Mouse (Mus musculus) heart, embryonic 16.5 days (tissue): ENCODE results near the gene Klk9. TPM values are rescaled to one million over a fixed set of nuclear protein-coding genes. Genes with fewer than 3 reads are reported as not detected.

Experiments
- ATAC-seq: fragments of 200-750 bp; cut with Nextera tagmentation; replicated peaks from 2 replicates; pipeline ENCODE4 v1.8.0; 2017; ENCODE audit warnings: moderate number of reproducible peaks; ENCODE audit not compliant: insufficient read depth, low FRiP score; ENCODE audit errors: extremely low read depth
- H3K27ac ChIP-seq: fragments of 300-500 bp; sonication (generic); 2 replicates; pipeline ENCODE4 v1.5.1; 2014; ENCODE audit warnings: mild to moderate bottlenecking, low read length, control low read depth, moderate library complexity
- H3K27me3 ChIP-seq: fragments of 300-500 bp; sonication (generic); 2 replicates; pipeline ENCODE4 v1.6.1; 2014; ENCODE audit warnings: low read length, mixed read lengths; ENCODE audit not compliant: control insufficient read depth, insufficient read depth
- H3K36me3 ChIP-seq: fragments of 300-500 bp; sonication (generic); 2 replicates; pipeline ENCODE4 v1.6.1; 2014; ENCODE audit not compliant: control insufficient read depth, insufficient read depth
- H3K4me1 ChIP-seq: fragments of 300-500 bp; sonication (generic); 2 replicates; pipeline ENCODE4 v1.6.1; 2014; ENCODE audit warnings: low read length, mixed read lengths; ENCODE audit not compliant: control insufficient read depth, insufficient read depth
- H3K4me2 ChIP-seq: fragments of 300-500 bp; sonication (generic); 2 replicates; pipeline ENCODE4 v1.6.1; 2014; ENCODE audit warnings: low read depth, mild to moderate bottlenecking, control low read depth, low read length
- H3K4me3 ChIP-seq: fragments of 300-500 bp; sonication (generic); 2 replicates; pipeline ENCODE4 v1.5.1; 2014; ENCODE audit warnings: mild to moderate bottlenecking, control low read depth, low read length
- H3K9ac ChIP-seq: fragments of 300-500 bp; sonication (generic); 2 replicates; pipeline ENCODE4 v1.6.1; 2014; ENCODE audit warnings: low read length, control low read depth
- H3K9me3 ChIP-seq: fragments of 300-500 bp; sonication (generic); replicated peaks from 2 replicates; pipeline ENCODE4 v1.6.1; 2016; ENCODE audit warnings: low read length; ENCODE audit not compliant: control insufficient read depth
- WGBS: fragments of 180-500 bp; shearing (Covaris S2); extraction: QIAGEN DNeasy Blood & Tissue Kit; methylation state at CpG from one replicate; pipeline ENCODE4 v1.1.7; 2014; 5-methylcytosine and 5-hydroxymethylcytosine counted together
- polyA plus RNA-seq: library from polyadenylated mRNA; unstranded; fragments of >200 nt; fragmentation: Nextera tagmentation; extraction: Ambion mirVana; gene quantifications from 2 replicates; pipeline ENCODE4 v1.2.1, GENCODE M21; 2015

Gene Klk9
- polyA plus RNA-seq, 1 experiment from 2014 or later: 0.09 TPM

GRCm38 (mm10) chr7:43774364-43774763 lies 17.3 kb upstream of the Klk9 start, which contains the start of gene Klk11:
Gene Klk11 (plus strand): TSS chr7:43774604.
- Histone ChIP-seq H3K4me1 (no peaks in the 10 kb centered on the region), H3K36me3 (no peaks in the 10 kb centered on the region), H3K4me2 (no peak within 1 kb of the TSS), H3K9ac (no peak within 1 kb of the TSS), H3K9me3 (no peaks in the 10 kb centered on the region), H3K27me3 (no peaks in the 10 kb centered on the region), H3K4me3 (no peak within 1 kb of the TSS), H3K27ac (no peak within 1 kb of the TSS)
- no peak for ATAC-seq
- 88% methylated on average over 5 of the region's 5 CpGs for WGBS

- WGBS: 60% methylated on average over 6 of the region's 6 CpGs
- H3K9ac ChIP-seq: no peak overlapping the region
- H3K4me2 ChIP-seq: no peak overlapping the region
- no peak overlapping the region for H3K27ac ChIP-seq
- no peak for ATAC-seq
- H3K27me3 ChIP-seq: no peaks in the 10 kb centered on the region
- no peak overlapping the region for H3K4me3 ChIP-seq
- H3K36me3 ChIP-seq: no peaks in the 10 kb centered on the region
- H3K9me3 ChIP-seq: no peaks in the 10 kb centered on the region
- H3K4me1 ChIP-seq: no peaks in the 10 kb centered on the region
Observed at GRCm38 (mm10) chr7:43774802-43775201, 16.9 kb upstream of the Klk9 start.

GRCm38 (mm10) chr7:43775311-43776057 lies 16.2 kb upstream of the Klk9 start:
- Histone ChIP-seq H3K27me3 (no peaks in the 10 kb centered on the region), H3K4me3 (no peak overlapping the region), H3K9ac (no peak overlapping the region), H3K4me1 (no peaks in the 10 kb centered on the region), H3K9me3 (no peaks in the 10 kb centered on the region), H3K4me2 (no peak overlapping the region), H3K27ac (no peak overlapping the region), H3K36me3 (no peaks in the 10 kb centered on the region)
- WGBS: 54% methylated on average over 7 of the region's 7 CpGs
- no peak for ATAC-seq

GRCm38 (mm10) chr7:43776506-43776905 lies 15.2 kb upstream of the Klk9 start:
- no peak overlapping the region for H3K27ac ChIP-seq
- no peaks in the 10 kb centered on the region for H3K4me1 ChIP-seq
- ATAC-seq: no peak
- H3K9ac ChIP-seq: no peak overlapping the region
- H3K4me2 ChIP-seq: no peak overlapping the region
- no peaks in the 10 kb centered on the region; the same call in 1 of the 2 replicates for H3K27me3 ChIP-seq
- no peaks in the 10 kb centered on the region for H3K36me3 ChIP-seq
- no peak overlapping the region for H3K4me3 ChIP-seq
- H3K9me3 ChIP-seq: no peaks in the 10 kb centered on the region
- WGBS: 86% methylated on average over 5 of the region's 5 CpGs

GRCm38 (mm10) chr7:43777423-43777822 lies 14.3 kb upstream of the Klk9 start:
- Histone ChIP-seq H3K4me3 (no peak overlapping the region), H3K9ac (no peak overlapping the region), H3K4me2 (no peak overlapping the region), H3K9me3 (no peaks in the 10 kb centered on the region), H3K4me1 (no peaks in the 10 kb centered on the region), H3K36me3 (no peaks in the 10 kb centered on the region), H3K27me3 (peaks cover 3% of the 10 kb centered on the region; the same call in 1 of the 2 replicates), H3K27ac (no peak overlapping the region)
- ATAC-seq: no peak
- 83% methylated on average over 12 of the region's 12 CpGs for WGBS

- no peak overlapping the region for H3K4me2 ChIP-seq
- no peak overlapping the region for H3K9ac ChIP-seq
- whole genome bisulfite sequencing: 84% methylated on average over 10 of the region's 10 CpGs
- H3K27me3 ChIP-seq: peaks cover 11% of the 10 kb centered on the region
- H3K9me3 ChIP-seq: no peaks in the 10 kb centered on the region
- no peaks in the 10 kb centered on the region for H3K4me1 ChIP-seq
- no peak for ATAC-seq
- no peaks in the 10 kb centered on the region for H3K36me3 ChIP-seq
- H3K27ac ChIP-seq: no peak overlapping the region
- H3K4me3 ChIP-seq: no peak overlapping the region
Observed at GRCm38 (mm10) chr7:43778176-43778970, 13.3 kb upstream of the Klk9 start.

GRCm38 (mm10) chr7:43780241-43780640 lies 11.4 kb upstream of the Klk9 start:
- Histone ChIP-seq H3K36me3 (no peaks in the 10 kb centered on the region), H3K9ac (no peak overlapping the region), H3K4me3 (no peak overlapping the region), H3K27me3 (peaks cover 17% of the 10 kb centered on the region), H3K4me1 (no peaks in the 10 kb centered on the region), H3K9me3 (no peaks in the 10 kb centered on the region), H3K27ac (no peak overlapping the region), H3K4me2 (no peak overlapping the region)
- 46% methylated on average over 6 of the region's 6 CpGs for WGBS
- ATAC-seq: no peak

- Histone ChIP-seq H3K36me3 (no peaks in the 10 kb centered on the region), H3K4me2 (no peak within 1 kb of the TSS), H3K9ac (no peak within 1 kb of the TSS), H3K4me3 (no peak within 1 kb of the TSS), H3K9me3 (no peaks in the 10 kb centered on the region), H3K27ac (no peak within 1 kb of the TSS), H3K27me3 (peaks cover 17% of the 10 kb centered on the region), H3K4me1 (no peaks in the 10 kb centered on the region)
- WGBS: 43% methylated on average over 5 of the region's 5 CpGs
- ATAC-seq: no peak
Observed at GRCm38 (mm10) chr7:43780746-43781145, 10.9 kb upstream of the Klk9 start, which contains the start of gene Klk10. Gene Klk10 (plus strand): TSS chr7:43781035.

- Histone ChIP-seq H3K4me1 (no peaks in the 10 kb centered on the region), H3K27ac (no peak overlapping the region), H3K9ac (no peak overlapping the region), H3K4me3 (no peak overlapping the region), H3K36me3 (no peaks in the 10 kb centered on the region), H3K4me2 (no peak overlapping the region), H3K27me3 (peaks cover 17% of the 10 kb centered on the region), H3K9me3 (no peaks in the 10 kb centered on the region)
- 84% methylated on average over 11 of the region's 11 CpGs for WGBS
- ATAC-seq: no peak
Observed at GRCm38 (mm10) chr7:43781541-43781940, 10.2 kb upstream of the Klk9 start.
